Mouse (Mus musculus) hindlimb bud, embryonic 11.5 days (tissue): ENCODE data around the gene Abca17.

Experiments
- DNase-seq: peaks from one replicate; pipeline ENCODE4 v3.0.0-alpha.2; 2012; ENCODE audit warnings: low read depth, low spot score; ENCODE audit errors: extremely low spot score

Gene Abca17

GRCm38 (mm10) chr17:24244061-24244460 lies 106.8 kb downstream of the Abca17 start:
- DNase-seq: no peak

- no peak for DNase-seq
These were observed 107.4 kb downstream of the Abca17 start for GRCm38 (mm10) chr17:24243311-24243969.

GRCm38 (mm10) chr17:24236921-24237320 lies 113.9 kb downstream of the Abca17 start:
- DNase-seq: no peak

- DNase-seq: no peak
These were observed 114.4 kb downstream of the Abca17 start for GRCm38 (mm10) chr17:24236479-24236878.

GRCm38 (mm10) chr17:24227941-24228340 lies 122.9 kb downstream of the Abca17 start:
- DNase-seq: no peak

- DNase-seq: no peak
These were observed 124.1 kb downstream of the Abca17 start for GRCm38 (mm10) chr17:24226721-24227120.

- no peak for DNase-seq
These were observed 125.0 kb downstream of the Abca17 start for GRCm38 (mm10) chr17:24225851-24226250.

- no peak for DNase-seq
These were observed 126.1 kb downstream of the Abca17 start for GRCm38 (mm10) chr17:24224741-24225140.

- no peak for DNase-seq
These were observed 127.4 kb downstream of the Abca17 start for GRCm38 (mm10) chr17:24223513-24223912.

GRCm38 (mm10) chr17:24222653-24223052 lies 128.2 kb downstream of the Abca17 start:
- no peak for DNase-seq

- DNase-seq: no peak
These were observed 130.1 kb downstream of the Abca17 start, which contains the start of gene Tedc2 for GRCm38 (mm10) chr17:24220435-24221411. Gene Tedc2 (minus strand): TSS chr17:24220851.

GRCm38 (mm10) chr17:24216836-24217235 lies 134.0 kb downstream of the Abca17 start:
- no peak for DNase-seq
